Mouse (Mus musculus) forebrain, embryonic 16.5 days (tissue): ENCODE measurements around the gene Hmg20a. TPM values are rescaled to one million over a fixed set of nuclear protein-coding genes. Genes with fewer than 3 reads are reported as not detected.

ENCODE experiments used
- ATAC-seq: fragments of 200-750 bp; cut with Nextera tagmentation; 2 replicates; pipeline ENCODE4 v1.8.0; 2017; ENCODE audit warnings: mild to moderate bottlenecking, moderate library complexity
- H3K27ac ChIP-seq: fragments of 300-500 bp; sonication (generic); 2 replicates; pipeline ENCODE4 v1.5.1; 2014; ENCODE audit warnings: low read length, control low read depth
- H3K27me3 ChIP-seq: fragments of 300-500 bp; sonication (generic); replicated peaks from 2 replicates; pipeline ENCODE4 v1.6.1; 2014; ENCODE audit warnings: low read length; ENCODE audit not compliant: control insufficient read depth, insufficient read depth
- H3K36me3 ChIP-seq: fragments of 300-500 bp; sonication (generic); 2 replicates; pipeline ENCODE4 v1.6.1; 2014; ENCODE audit not compliant: control insufficient read depth, insufficient read depth
- H3K4me1 ChIP-seq: fragments of 300-500 bp; sonication (generic); replicated peaks from 2 replicates; pipeline ENCODE4 v1.6.1; 2014; ENCODE audit warnings: low read length; ENCODE audit not compliant: control insufficient read depth, insufficient read depth
- H3K4me2 ChIP-seq: fragments of 300-500 bp; sonication (generic); 2 replicates; pipeline ENCODE4 v1.6.1; 2014; ENCODE audit warnings: mild to moderate bottlenecking, low read length, control low read depth
- H3K4me3 ChIP-seq: fragments of 300-500 bp; sonication (generic); replicated peaks from 2 replicates; pipeline ENCODE4 v1.5.1; 2014; ENCODE audit warnings: mild to moderate bottlenecking, low read length, control low read depth
- H3K9ac ChIP-seq: fragments of 300-500 bp; sonication (generic); replicated peaks from 2 replicates; pipeline ENCODE4 v1.6.1; 2014; ENCODE audit warnings: low read depth, low read length, control low read depth
- H3K9me3 ChIP-seq: fragments of 300-500 bp; sonication (generic); 2 replicates; pipeline ENCODE4 v1.6.1; 2016; ENCODE audit warnings: low read length; ENCODE audit not compliant: control insufficient read depth
- WGBS: fragments of 180-500 bp; shearing (Covaris S2); extraction: QIAGEN DNeasy Blood & Tissue Kit; methylation state at CpG from one replicate; pipeline ENCODE4 v1.1.7; 2014; 5-methylcytosine and 5-hydroxymethylcytosine counted together
- polyA plus RNA-seq: library from polyadenylated mRNA; unstranded; fragments of >200 nt; fragmentation: Nextera tagmentation; extraction: Ambion mirVana; gene quantifications from 2 replicates; pipeline ENCODE4 v1.2.1, GENCODE M21; 2015

The Hmg20a gene
- polyA plus RNA-seq, 1 experiment from 2014 or later = 97.4 TPM

- Histone ChIP-seq H3K4me1 (no peaks in the 10 kb centered on the region), H3K9ac (no peak overlapping the region), H3K4me2 (no peak overlapping the region), H3K36me3 (no peaks in the 10 kb centered on the region), H3K9me3 (no peaks in the 10 kb centered on the region), H3K4me3 (no peak overlapping the region), H3K27ac (no peak overlapping the region), H3K27me3 (no peaks in the 10 kb centered on the region)
- no peak for ATAC-seq
- 15% methylated on average over 4 of the region's 4 CpGs for WGBS
Measured at GRCm38 (mm10) chr9:56527951-56528350, 109.5 kb downstream of the Hmg20a start.

- Histone ChIP-seq H3K4me2 (no peak overlapping the region), H3K9me3 (no peaks in the 10 kb centered on the region), H3K4me1 (peaks cover 6% of the 10 kb centered on the region), H3K9ac (no peak overlapping the region), H3K4me3 (no peak overlapping the region), H3K36me3 (no peaks in the 10 kb centered on the region), H3K27ac (no peak overlapping the region), H3K27me3 (no peaks in the 10 kb centered on the region)
- ATAC-seq = no peak
Measured at GRCm38 (mm10) chr9:56531991-56532390, 113.6 kb downstream of the Hmg20a start.

DNA sequence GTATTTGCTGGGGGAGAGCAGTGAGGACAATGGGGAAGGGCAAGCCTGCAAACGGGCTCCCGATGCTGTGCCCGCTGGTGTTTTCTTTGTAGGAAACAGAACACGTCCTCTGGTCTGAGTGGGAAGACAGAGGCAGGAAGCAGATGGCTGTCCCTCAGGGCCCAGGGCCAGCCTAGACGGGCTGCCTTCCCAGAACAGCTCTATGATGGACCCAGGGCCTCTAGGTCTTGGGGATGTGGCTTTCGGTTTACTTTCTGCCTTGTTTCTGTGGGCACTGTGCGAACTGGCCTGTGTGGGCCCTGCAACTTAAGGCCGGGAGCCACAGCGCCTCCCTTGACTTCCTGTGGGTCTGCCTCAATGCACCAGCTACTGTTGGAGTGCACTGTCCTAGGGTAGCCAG, 115.5 kb downstream of the Hmg20a start:
- Histone ChIP-seq H3K36me3 (no peaks in the 10 kb centered on the region), H3K4me1 (peaks cover 6% of the 10 kb centered on the region), H3K4me3 (no peak overlapping the region), H3K27ac (no peak overlapping the region), H3K9me3 (no peaks in the 10 kb centered on the region), H3K27me3 (no peaks in the 10 kb centered on the region), H3K4me2 (no peak overlapping the region), H3K9ac (no peak overlapping the region)
- ATAC-seq = no peak
- 55% methylated on average over 9 of the region's 9 CpGs for WGBS

- Histone ChIP-seq H3K27ac (no peak overlapping the region), H3K4me3 (no peak overlapping the region), H3K27me3 (no peaks in the 10 kb centered on the region), H3K4me1 (peaks cover 6% of the 10 kb centered on the region), H3K9me3 (no peaks in the 10 kb centered on the region), H3K4me2 (no peak overlapping the region), H3K9ac (no peak overlapping the region), H3K36me3 (no peaks in the 10 kb centered on the region)
- no peak for ATAC-seq
- WGBS = 45% methylated on average over 7 of the region's 7 CpGs
Measured at GRCm38 (mm10) chr9:56534727-56535126, 116.3 kb downstream of the Hmg20a start.

DNA sequence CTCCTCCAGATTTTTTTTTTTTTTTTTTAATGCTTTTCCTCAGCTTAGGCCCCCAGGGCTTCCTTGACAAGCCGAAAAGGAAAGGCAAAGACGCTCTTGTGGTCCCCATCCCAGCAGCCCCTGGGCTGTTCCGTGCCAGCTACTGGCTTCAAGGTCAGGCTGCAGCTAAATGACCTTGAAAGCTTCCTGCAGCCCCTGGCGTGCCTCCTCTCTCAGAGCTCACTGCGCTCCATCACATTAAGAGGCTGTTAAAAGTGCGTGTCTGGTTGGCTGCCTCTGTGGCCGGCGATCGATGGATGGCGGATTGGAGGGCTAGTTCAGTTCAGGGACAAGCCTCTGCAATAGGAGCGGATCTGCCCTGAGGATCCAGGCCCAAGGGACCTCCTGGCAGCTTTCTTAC, 117.0 kb downstream of the Hmg20a start:
- H3K27ac ChIP-seq = no peak overlapping the region
- no peaks in the 10 kb centered on the region for H3K27me3 ChIP-seq
- H3K9ac ChIP-seq = peak overlapping the region; percentile 29; the same call in 1 of the 2 replicates
- no peaks in the 10 kb centered on the region for H3K36me3 ChIP-seq
- no peak overlapping the region for H3K4me3 ChIP-seq
- WGBS = 21% methylated on average over 11 of the region's 11 CpGs
- peak; percentile 47; the same call in 1 of the 2 replicates for ATAC-seq
- no peak overlapping the region for H3K4me2 ChIP-seq
- H3K4me1 ChIP-seq = peaks cover 6% of the 10 kb centered on the region
- H3K9me3 ChIP-seq = no peaks in the 10 kb centered on the region

- no peaks in the 10 kb centered on the region for H3K36me3 ChIP-seq
- H3K9ac ChIP-seq = no peak overlapping the region
- ATAC-seq = no peak
- no peak overlapping the region for H3K4me3 ChIP-seq
- peaks cover 4% of the 10 kb centered on the region; the same call in 1 of the 2 replicates for H3K4me1 ChIP-seq
- no peaks in the 10 kb centered on the region for H3K9me3 ChIP-seq
- no peaks in the 10 kb centered on the region for H3K27me3 ChIP-seq
- no peak overlapping the region for H3K4me2 ChIP-seq
- 75% methylated on average over 12 of the region's 12 CpGs for WGBS
- no peak overlapping the region for H3K27ac ChIP-seq
Measured at GRCm38 (mm10) chr9:56540051-56540450, 121.6 kb downstream of the Hmg20a start.

DNA sequence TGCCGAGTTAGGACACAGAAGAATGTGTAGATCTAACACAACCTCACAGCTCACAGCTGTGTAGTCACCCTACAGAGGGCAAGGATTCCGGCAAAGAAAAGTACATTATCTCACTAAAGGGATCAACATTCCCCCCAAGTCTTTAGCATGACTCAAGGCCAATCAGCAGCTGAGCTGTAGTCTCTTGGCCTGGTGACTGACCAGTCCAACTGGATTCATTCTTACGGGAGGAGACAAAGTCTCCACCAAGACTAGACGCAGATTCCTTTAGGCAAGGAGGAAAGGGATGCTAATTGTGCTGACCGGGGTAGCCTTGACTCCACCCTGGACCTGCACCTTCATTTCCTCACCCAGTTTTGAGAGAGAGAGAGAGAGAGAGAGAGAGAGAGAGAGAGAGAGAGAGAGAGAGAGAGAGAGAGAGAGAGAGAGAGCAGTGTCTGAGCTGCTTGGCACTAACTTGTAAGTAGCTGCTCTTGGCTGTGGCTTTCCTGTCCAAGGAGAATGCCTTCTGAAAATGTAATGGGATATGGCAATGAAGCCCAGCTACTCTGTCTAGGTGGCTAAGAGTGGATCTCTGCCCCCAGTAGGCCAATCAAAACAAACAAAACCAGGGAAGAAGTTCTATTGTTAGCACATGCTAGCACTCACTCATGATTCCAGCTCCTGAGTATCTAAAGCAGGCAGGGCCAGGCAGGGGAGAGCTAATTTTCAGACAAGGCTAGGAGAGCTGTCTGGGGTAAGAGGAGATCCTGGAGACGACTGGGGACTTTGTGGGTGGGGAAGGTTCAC, 126.5 kb downstream of the Hmg20a start:
- Histone ChIP-seq H3K36me3 (no peaks in the 10 kb centered on the region), H3K4me1 (no peaks in the 10 kb centered on the region), H3K4me3 (no peak overlapping the region), H3K9me3 (no peaks in the 10 kb centered on the region), H3K9ac (no peak overlapping the region), H3K27me3 (no peaks in the 10 kb centered on the region), H3K4me2 (no peak overlapping the region), H3K27ac (no peak overlapping the region)
- WGBS = 81% methylated on average over 6 of the region's 6 CpGs
- no peak for ATAC-seq

Other genes with a start within 250 kb of the Hmg20a start
- 5.5 and 6.4 TPM in 2 replicates for gene Peak1, start 542 bp upstream of the Hmg20a start, polyA plus RNA-seq